Mouse (Mus musculus): Measurements from ENCODE around the gene Bend3. TPM values are rescaled to one million over a fixed set of nuclear protein-coding genes. Genes with fewer than 3 reads are reported as not detected.

Gene Bend3
- polyA plus RNA-seq, 1 experiment from 2014 or later: 5.3 TPM

GRCm38 (mm10) chr10:43451848-43452662, 26.6 kb upstream of the Bend3 start:
- peak overlapping the region; percentile 44 for H3K4me2 ChIP-seq (ENCODE audit: low read length)
- 28% methylated on average over 16 of the region's 16 CpGs for WGBS
- no peaks in the 10 kb centered on the region for H3K27me3 ChIP-seq (replicated peaks; ENCODE audit: control insufficient read depth, insufficient read depth, low read length)
- peak overlapping the region; percentile 17 for H3K4me3 ChIP-seq (ENCODE audit: low read depth, low read length)
- DNase-seq (ENCODE audit: low spot score) (peak; percentile 81), ATAC-seq (replicated peaks; ENCODE audit: low FRiP score, low TSS enrichment, low read depth) (peak; percentile 85)
- H3K9me3 ChIP-seq (ENCODE audit: control insufficient read depth, low read length): no peaks in the 10 kb centered on the region
- H3K27ac ChIP-seq (ENCODE audit: low read depth): no peak overlapping the region
- 0 out of 2 replicates have a peak, but pooled peaks cover 9% of the 10 kb centered on the region for H3K4me1 ChIP-seq (replicated peaks; ENCODE audit: control insufficient read depth, insufficient read depth, low read length)
- H3K9ac ChIP-seq (ENCODE audit: low read length): peak overlapping the region; percentile 7; the same call in 1 of the 2 replicates
- no peaks in the 10 kb centered on the region for H3K36me3 ChIP-seq (ENCODE audit: control insufficient read depth, insufficient read depth, low read length)

GRCm38 (mm10) chr10:43452663-43452996, 26.0 kb upstream of the Bend3 start:
- H3K4me1 ChIP-seq (replicated peaks; ENCODE audit: control insufficient read depth, insufficient read depth, low read length): 0 out of 2 replicates have a peak, but pooled peaks cover 9% of the 10 kb centered on the region
- H3K4me2 ChIP-seq (ENCODE audit: low read length): peak overlapping the region; percentile 44
- H3K4me3 ChIP-seq (ENCODE audit: low read depth, low read length): 0 out of 2 replicates have a peak overlapping the region, but pooled peaks have one; percentile 17
- H3K36me3 ChIP-seq (ENCODE audit: control insufficient read depth, insufficient read depth, low read length): no peaks in the 10 kb centered on the region
- DNase-seq (ENCODE audit: low spot score) (no peak), ATAC-seq (replicated peaks; ENCODE audit: low FRiP score, low TSS enrichment, low read depth) (no peak)
- WGBS: 20% methylated on average over 5 of the region's 5 CpGs
- no peak overlapping the region for H3K27ac ChIP-seq (ENCODE audit: low read depth)
- H3K9ac ChIP-seq (ENCODE audit: low read length): peak overlapping the region; percentile 7; the same call in 1 of the 2 replicates
- no peaks in the 10 kb centered on the region for H3K9me3 ChIP-seq (ENCODE audit: control insufficient read depth, low read length)
- H3K27me3 ChIP-seq (replicated peaks; ENCODE audit: control insufficient read depth, insufficient read depth, low read length): no peaks in the 10 kb centered on the region

DNA sequence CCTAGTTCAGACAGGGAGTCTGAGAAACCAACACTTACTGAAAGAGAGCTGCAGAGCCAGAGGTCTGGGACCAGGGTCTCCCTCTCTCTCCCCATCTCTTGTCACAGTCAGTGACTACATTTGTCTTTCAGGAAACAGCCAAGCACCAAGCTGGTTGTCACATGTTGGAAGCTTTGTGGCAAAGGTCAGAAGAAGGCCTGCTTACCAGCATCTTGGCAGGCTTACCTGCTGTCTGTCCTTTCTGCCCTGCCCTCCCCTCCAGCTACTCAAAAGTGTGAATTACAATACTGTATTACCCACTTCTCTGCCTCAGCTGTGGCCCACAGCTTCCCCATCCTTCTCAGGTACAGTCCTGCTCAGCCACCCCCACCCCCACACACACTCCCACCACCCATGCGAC, 24.4 kb upstream of the Bend3 start:
- DNase-seq (ENCODE audit: low spot score): no peak
- Histone ChIP-seq H3K27ac (ENCODE audit: low read depth) (no peak overlapping the region), H3K9ac (ENCODE audit: low read length) (no peak overlapping the region), H3K27me3 (replicated peaks; ENCODE audit: control insufficient read depth, insufficient read depth, low read length) (no peaks in the 10 kb centered on the region), H3K36me3 (ENCODE audit: control insufficient read depth, insufficient read depth, low read length) (no peaks in the 10 kb centered on the region), H3K4me2 (ENCODE audit: low read length) (no peak overlapping the region), H3K4me1 (replicated peaks; ENCODE audit: control insufficient read depth, insufficient read depth, low read length) (0 out of 2 replicates have a peak, but pooled peaks cover 9% of the 10 kb centered on the region), H3K9me3 (ENCODE audit: control insufficient read depth, low read length) (no peaks in the 10 kb centered on the region), H3K4me3 (ENCODE audit: low read depth, low read length) (no peak overlapping the region)
- no peak for ATAC-seq (replicated peaks; ENCODE audit: low FRiP score, low TSS enrichment, low read depth)
- WGBS: 77% methylated on average over 1 of the region's 1 CpGs

DNA sequence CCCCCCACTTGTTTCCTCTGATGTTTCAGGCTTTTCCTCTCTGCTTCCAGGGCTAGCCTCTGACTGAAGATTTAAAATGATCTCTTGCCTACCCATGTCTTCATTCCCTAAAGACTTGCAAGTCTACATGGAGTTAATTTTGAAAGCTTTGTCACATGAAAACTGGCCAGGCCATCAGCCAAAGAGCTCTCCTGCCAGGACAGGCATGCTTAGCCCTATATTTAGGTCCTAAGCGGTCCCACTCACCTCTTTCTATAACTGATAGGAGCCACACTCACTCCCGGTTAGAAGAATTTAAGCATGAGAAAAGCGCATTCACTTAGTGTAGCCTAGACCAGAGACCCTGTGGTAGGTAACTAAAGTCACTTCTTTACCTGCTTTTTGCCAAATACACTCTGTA, 24.0 kb upstream of the Bend3 start:
- Histone ChIP-seq H3K4me2 (ENCODE audit: low read length) (no peak overlapping the region), H3K27me3 (replicated peaks; ENCODE audit: control insufficient read depth, insufficient read depth, low read length) (no peaks in the 10 kb centered on the region), H3K4me3 (ENCODE audit: low read depth, low read length) (no peak overlapping the region), H3K9ac (ENCODE audit: low read length) (no peak overlapping the region), H3K4me1 (replicated peaks; ENCODE audit: control insufficient read depth, insufficient read depth, low read length) (0 out of 2 replicates have a peak, but pooled peaks cover 9% of the 10 kb centered on the region), H3K27ac (ENCODE audit: low read depth) (no peak overlapping the region), H3K36me3 (ENCODE audit: control insufficient read depth, insufficient read depth, low read length) (no peaks in the 10 kb centered on the region), H3K9me3 (ENCODE audit: control insufficient read depth, low read length) (no peaks in the 10 kb centered on the region)
- DNase-seq (ENCODE audit: low spot score) (no peak), ATAC-seq (replicated peaks; ENCODE audit: low FRiP score, low TSS enrichment, low read depth) (no peak)
- WGBS: 94% methylated on average over 3 of the region's 3 CpGs

DNA sequence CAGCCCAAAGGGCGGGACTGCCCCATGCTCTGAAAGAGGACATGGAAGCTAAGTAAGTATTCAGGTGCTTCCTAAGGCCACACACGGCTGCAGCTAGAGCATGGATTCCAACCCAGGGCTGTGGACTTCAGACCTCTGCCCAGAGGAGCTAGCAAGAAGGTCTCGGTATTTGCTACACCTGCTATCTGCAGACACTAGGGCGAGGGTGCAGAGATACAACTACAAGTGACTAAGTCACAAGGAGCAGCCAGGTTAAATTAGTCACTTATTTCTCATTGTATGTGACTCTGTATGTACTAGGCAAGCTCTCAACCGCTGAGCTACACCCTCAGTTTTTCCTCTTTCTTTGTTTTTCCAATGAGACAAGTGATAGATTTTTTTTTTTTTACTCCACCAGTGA, 15.8 kb upstream of the Bend3 start:
- Histone ChIP-seq H3K27ac (ENCODE audit: low read depth) (no peak overlapping the region), H3K9me3 (ENCODE audit: control insufficient read depth, low read length) (no peaks in the 10 kb centered on the region), H3K4me3 (ENCODE audit: low read depth, low read length) (no peak overlapping the region), H3K36me3 (ENCODE audit: control insufficient read depth, insufficient read depth, low read length) (no peaks in the 10 kb centered on the region), H3K4me2 (ENCODE audit: low read length) (no peak overlapping the region), H3K9ac (ENCODE audit: low read length) (no peak overlapping the region), H3K4me1 (replicated peaks; ENCODE audit: control insufficient read depth, insufficient read depth, low read length) (no peaks in the 10 kb centered on the region), H3K27me3 (replicated peaks; ENCODE audit: control insufficient read depth, insufficient read depth, low read length) (no peaks in the 10 kb centered on the region)
- DNase-seq (ENCODE audit: low spot score) (no peak), ATAC-seq (replicated peaks; ENCODE audit: low FRiP score, low TSS enrichment, low read depth) (no peak; the same call in 1 of the 2 replicates)
- WGBS: 71% methylated on average over 5 of the region's 5 CpGs

GRCm38 (mm10) chr10:43463227-43463626, 15.4 kb upstream of the Bend3 start:
- 44% methylated on average over 3 of the region's 3 CpGs for WGBS
- ATAC-seq (replicated peaks; ENCODE audit: low FRiP score, low TSS enrichment, low read depth): 0 out of 2 replicates have a peak, but pooled peaks have one; percentile 48
- no peak overlapping the region for H3K9ac ChIP-seq (ENCODE audit: low read length)
- no peaks in the 10 kb centered on the region for H3K4me1 ChIP-seq (replicated peaks; ENCODE audit: control insufficient read depth, insufficient read depth, low read length)
- H3K27ac ChIP-seq (ENCODE audit: low read depth): no peak overlapping the region
- H3K27me3 ChIP-seq (replicated peaks; ENCODE audit: control insufficient read depth, insufficient read depth, low read length): no peaks in the 10 kb centered on the region
- H3K9me3 ChIP-seq (ENCODE audit: control insufficient read depth, low read length): no peaks in the 10 kb centered on the region
- DNase-seq (ENCODE audit: low spot score): no peak
- H3K4me3 ChIP-seq (ENCODE audit: low read depth, low read length): no peak overlapping the region
- H3K36me3 ChIP-seq (ENCODE audit: control insufficient read depth, insufficient read depth, low read length): no peaks in the 10 kb centered on the region
- H3K4me2 ChIP-seq (ENCODE audit: low read length): no peak overlapping the region

- no peak overlapping the region for H3K4me3 ChIP-seq (ENCODE audit: low read depth, low read length)
- no peaks in the 10 kb centered on the region for H3K9me3 ChIP-seq (ENCODE audit: control insufficient read depth, low read length)
- no peak overlapping the region for H3K4me2 ChIP-seq (ENCODE audit: low read length)
- no peak overlapping the region for H3K9ac ChIP-seq (ENCODE audit: low read length)
- WGBS: 89% methylated on average over 2 of the region's 2 CpGs
- H3K27me3 ChIP-seq (replicated peaks; ENCODE audit: control insufficient read depth, insufficient read depth, low read length): no peaks in the 10 kb centered on the region
- no peaks in the 10 kb centered on the region for H3K36me3 ChIP-seq (ENCODE audit: control insufficient read depth, insufficient read depth, low read length)
- DNase-seq (ENCODE audit: low spot score) (no peak), ATAC-seq (replicated peaks; ENCODE audit: low FRiP score, low TSS enrichment, low read depth) (no peak)
- no peak overlapping the region for H3K27ac ChIP-seq (ENCODE audit: low read depth)
- H3K4me1 ChIP-seq (replicated peaks; ENCODE audit: control insufficient read depth, insufficient read depth, low read length): no peaks in the 10 kb centered on the region
Measured at GRCm38 (mm10) chr10:43466223-43466622, 12.4 kb upstream of the Bend3 start.

GRCm38 (mm10) chr10:43467659-43468058, 11.0 kb upstream of the Bend3 start:
- Histone ChIP-seq H3K9me3 (ENCODE audit: control insufficient read depth, low read length) (no peaks in the 10 kb centered on the region), H3K36me3 (ENCODE audit: control insufficient read depth, insufficient read depth, low read length) (no peaks in the 10 kb centered on the region), H3K4me2 (ENCODE audit: low read length) (peak overlapping the region; percentile 14), H3K4me3 (ENCODE audit: low read depth, low read length) (no peak overlapping the region), H3K9ac (ENCODE audit: low read length) (no peak overlapping the region), H3K27me3 (replicated peaks; ENCODE audit: control insufficient read depth, insufficient read depth, low read length) (no peaks in the 10 kb centered on the region), H3K4me1 (replicated peaks; ENCODE audit: control insufficient read depth, insufficient read depth, low read length) (no peaks in the 10 kb centered on the region), H3K27ac (ENCODE audit: low read depth) (no peak overlapping the region)
- 29% methylated on average over 13 of the region's 13 CpGs for WGBS
- ATAC-seq (replicated peaks; ENCODE audit: low FRiP score, low TSS enrichment, low read depth) (no peak), DNase-seq (ENCODE audit: low spot score) (no peak)

DNA sequence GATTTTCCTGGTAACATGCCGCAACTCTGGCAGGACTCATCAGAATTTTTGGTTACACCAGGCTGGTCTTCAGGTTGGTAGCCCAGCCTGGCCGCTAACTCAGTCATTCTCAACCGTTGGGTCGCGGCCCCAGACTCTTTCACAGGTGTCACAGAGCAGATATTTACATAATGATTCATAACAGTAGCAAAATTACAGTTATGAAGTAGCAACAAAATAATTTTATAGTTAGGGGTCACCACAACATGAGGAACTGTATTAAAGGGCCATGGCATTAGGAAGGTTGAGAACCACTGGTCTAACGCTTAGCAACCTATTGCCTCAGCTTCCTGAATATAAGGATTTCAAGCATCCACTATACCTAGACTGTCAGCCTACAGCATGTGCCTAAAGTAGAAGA, 10.3 kb upstream of the Bend3 start:
- Histone ChIP-seq H3K27me3 (replicated peaks; ENCODE audit: control insufficient read depth, insufficient read depth, low read length) (no peaks in the 10 kb centered on the region), H3K27ac (ENCODE audit: low read depth) (no peak overlapping the region), H3K4me3 (ENCODE audit: low read depth, low read length) (no peak overlapping the region), H3K4me1 (replicated peaks; ENCODE audit: control insufficient read depth, insufficient read depth, low read length) (no peaks in the 10 kb centered on the region), H3K9ac (ENCODE audit: low read length) (no peak overlapping the region), H3K9me3 (ENCODE audit: control insufficient read depth, low read length) (no peaks in the 10 kb centered on the region), H3K4me2 (ENCODE audit: low read length) (no peak overlapping the region), H3K36me3 (ENCODE audit: control insufficient read depth, insufficient read depth, low read length) (no peaks in the 10 kb centered on the region)
- no peak for ATAC-seq (replicated peaks; ENCODE audit: low FRiP score, low TSS enrichment, low read depth)
- DNase-seq (ENCODE audit: low spot score): no peak
- WGBS: 94% methylated on average over 6 of the region's 6 CpGs
